Mouse (Mus musculus): ENCODE measurements around the gene Csde1.

Gene Csde1

GRCm38 (mm10) chr3:103020249-103020942, at the start of gene Csde1:
Csde1 (plus strand) TSS chr3:103020426.
- peak; percentile 98 for DNase-seq

GRCm38 (mm10) chr3:102970508-102970907, 49.7 kb upstream of the Csde1 start:
- DNase-seq, result no peak

- no peak for DNase-seq
Observed at GRCm38 (mm10) chr3:102976906-102977305, 43.3 kb upstream of the Csde1 start.

GRCm38 (mm10) chr3:102979550-102980348, 40.5 kb upstream of the Csde1 start:
- DNase-seq, result no peak

- DNase-seq, result no peak
Observed at GRCm38 (mm10) chr3:102980349-102980736, 39.9 kb upstream of the Csde1 start.

- DNase-seq, result no peak
Observed at GRCm38 (mm10) chr3:102991041-102991440, 29.2 kb upstream of the Csde1 start.

GRCm38 (mm10) chr3:102992936-102993335, 27.3 kb upstream of the Csde1 start:
- no peak for DNase-seq

GRCm38 (mm10) chr3:102995233-102995604, 25.0 kb upstream of the Csde1 start:
- no peak for DNase-seq

GRCm38 (mm10) chr3:102995605-102996321, 24.5 kb upstream of the Csde1 start, which contains the start of gene Sike1:
Sike1 (plus strand) TSS chr3:102995708.
- DNase-seq, result peak; percentile 97

- DNase-seq, result peak; percentile 13
Observed at GRCm38 (mm10) chr3:102997036-102997435, 23.2 kb upstream of the Csde1 start.

- DNase-seq, result no peak
Observed at GRCm38 (mm10) chr3:102997591-102997990, 22.6 kb upstream of the Csde1 start.

GRCm38 (mm10) chr3:103001595-103001994, 18.6 kb upstream of the Csde1 start:
- DNase-seq, result no peak

GRCm38 (mm10) chr3:103017350-103017749, 2.9 kb upstream of the Csde1 start:
- peak; percentile 10 for DNase-seq

GRCm38 (mm10) chr3:103019462-103019861, 764 bp upstream of the Csde1 start:
- peak; percentile 9 for DNase-seq

GRCm38 (mm10) chr3:103020943-103021638, 865 bp downstream of the Csde1 start:
- peak; percentile 95 for DNase-seq

GRCm38 (mm10) chr3:103026174-103026573, 5.9 kb downstream of the Csde1 start:
- no peak for DNase-seq

GRCm38 (mm10) chr3:103040285-103040684, 20.1 kb downstream of the Csde1 start:
- DNase-seq, result no peak

GRCm38 (mm10) chr3:103040861-103041379, 20.7 kb downstream of the Csde1 start:
- DNase-seq, result no peak

GRCm38 (mm10) chr3:103056016-103056595, 35.9 kb downstream of the Csde1 start:
- DNase-seq, result no peak

GRCm38 (mm10) chr3:103057752-103058151, 37.5 kb downstream of the Csde1 start:
- DNase-seq, result no peak

GRCm38 (mm10) chr3:103058207-103059157, 38.3 kb downstream of the Csde1 start, which contains the start of gene Nras:
Nras (plus strand) TSS chr3:103058285.
- peak; percentile 98 for DNase-seq
